Mouse (Mus musculus) CD8-positive naive resting alpha-beta T cell, adult 2 months (primary cell): Measurements from ENCODE around the gene Htr3a.

Experiments
- DNase-seq, 2 experiments: peaks; one replicate each; pipeline ENCODE4 v3.0.0; 2022; ENCODE audit warnings: low read depth in 2 of 2, low spot score in 2 of 2

Gene Htr3a

DNA sequence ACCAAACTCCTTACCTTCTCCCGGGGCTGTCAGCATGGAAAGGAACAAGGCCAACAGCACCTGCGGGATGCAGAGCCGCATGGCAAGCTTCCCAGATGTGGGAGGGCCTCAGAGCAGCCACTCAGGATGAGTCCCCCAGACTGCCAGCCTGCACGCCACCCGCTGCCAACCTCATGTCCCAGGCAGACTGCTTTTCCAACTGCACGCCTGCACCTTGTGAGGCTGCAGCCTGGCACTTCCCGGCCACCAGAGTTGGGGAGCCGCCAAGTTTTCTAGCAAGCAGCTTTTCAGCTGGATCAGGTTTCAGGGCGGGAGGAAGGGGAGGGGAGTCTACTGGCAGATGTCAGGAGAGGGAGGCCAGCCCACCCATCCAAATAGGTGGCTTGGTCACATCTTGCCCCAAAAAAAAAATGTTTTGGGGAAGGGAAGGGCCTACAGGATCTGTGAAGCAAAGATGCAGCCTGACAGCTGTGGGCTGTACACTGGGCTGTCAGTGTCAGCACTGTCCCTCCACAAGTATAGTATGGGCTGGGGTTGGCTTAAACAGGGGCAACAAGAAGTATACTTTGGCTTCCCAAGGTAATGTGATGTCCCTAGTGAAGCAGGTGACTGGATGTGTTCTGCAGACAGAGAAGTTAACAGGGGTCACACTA lies at the start of gene Htr3a:
Gene Htr3a (minus strand): TSS at position 215 of the 653 bp plus-strand sequence.
- no peak for DNase-seq

DNA sequence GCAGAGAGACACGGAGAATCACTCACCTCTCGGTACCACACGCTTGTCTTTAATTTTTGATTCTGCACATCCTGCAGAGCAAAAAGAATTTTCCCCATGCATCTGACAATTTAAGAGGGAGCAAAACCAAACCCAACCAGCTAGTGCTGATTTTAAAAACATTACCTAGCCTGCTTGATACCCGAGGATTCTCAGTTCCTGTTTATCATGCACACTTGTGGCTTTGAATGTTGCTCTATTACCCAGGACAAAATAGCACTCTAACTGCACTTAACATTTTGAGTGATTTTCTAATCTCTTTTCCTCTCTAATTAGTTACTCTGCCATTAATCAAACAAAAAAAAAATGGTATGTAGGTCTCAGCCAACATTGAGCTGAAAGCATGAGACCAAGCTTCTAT lies 36.7 kb upstream of the Htr3a start:
- no peak for DNase-seq

DNA sequence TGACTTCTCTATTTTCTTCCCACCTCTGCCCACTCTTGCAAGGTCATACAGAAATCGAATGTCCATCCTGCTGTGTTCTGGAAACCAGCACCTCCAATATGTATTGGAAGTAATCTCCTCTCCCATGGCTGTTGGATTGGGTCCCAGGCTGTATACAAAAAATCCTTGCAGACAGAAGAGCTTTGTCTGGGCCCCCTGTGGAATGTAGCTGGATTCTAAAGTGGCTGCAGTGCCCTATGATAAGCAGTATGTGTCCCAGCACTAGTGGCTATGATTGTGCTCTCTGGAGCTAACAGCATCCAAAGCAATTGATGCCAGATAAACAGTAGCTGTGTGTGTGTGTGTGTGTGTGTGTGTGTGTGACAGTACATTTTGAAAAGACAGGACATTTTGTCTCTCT lies 31.4 kb upstream of the Htr3a start:
- no peak for DNase-seq

DNA sequence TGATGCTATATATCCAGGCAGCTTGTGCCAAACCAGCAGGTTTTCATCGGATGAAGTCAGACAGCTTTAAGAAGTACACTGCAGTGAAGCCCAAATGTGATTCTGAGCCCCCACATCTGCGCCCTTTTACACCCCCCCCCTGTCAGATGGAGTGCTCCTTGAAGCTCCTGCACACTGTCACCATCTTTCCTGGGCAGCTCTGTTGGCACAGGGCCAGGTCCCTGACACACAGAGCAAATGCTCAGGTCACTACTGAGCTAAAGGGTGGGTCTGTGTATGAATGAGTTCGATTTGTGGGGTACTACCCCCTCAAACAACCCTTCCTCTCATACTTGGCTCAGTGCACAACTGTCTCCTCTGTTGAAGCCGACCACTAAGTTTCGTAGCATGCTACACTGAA lies 18.5 kb upstream of the Htr3a start:
- no peak for DNase-seq

DNA sequence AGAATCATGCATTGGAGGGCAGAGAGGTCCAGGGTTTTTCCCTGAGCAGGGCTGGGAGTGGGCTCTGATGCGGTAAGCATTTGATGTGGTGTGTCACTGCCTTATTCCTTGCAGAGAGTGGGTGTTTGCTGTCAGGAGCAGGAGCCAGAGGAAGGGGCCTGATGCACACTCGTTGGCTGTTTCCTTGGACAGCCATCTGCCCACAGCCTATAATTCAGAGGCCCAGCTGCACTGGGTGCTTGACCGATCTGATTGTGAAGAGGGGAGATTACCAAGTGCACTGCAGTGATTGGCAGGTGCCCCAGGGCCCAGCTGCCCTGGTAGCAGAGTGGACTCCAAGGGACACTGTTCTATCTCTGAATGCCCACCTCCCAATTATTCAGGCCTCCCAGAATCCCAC lies 17.9 kb upstream of the Htr3a start:
- DNase-seq, result no peak

DNA sequence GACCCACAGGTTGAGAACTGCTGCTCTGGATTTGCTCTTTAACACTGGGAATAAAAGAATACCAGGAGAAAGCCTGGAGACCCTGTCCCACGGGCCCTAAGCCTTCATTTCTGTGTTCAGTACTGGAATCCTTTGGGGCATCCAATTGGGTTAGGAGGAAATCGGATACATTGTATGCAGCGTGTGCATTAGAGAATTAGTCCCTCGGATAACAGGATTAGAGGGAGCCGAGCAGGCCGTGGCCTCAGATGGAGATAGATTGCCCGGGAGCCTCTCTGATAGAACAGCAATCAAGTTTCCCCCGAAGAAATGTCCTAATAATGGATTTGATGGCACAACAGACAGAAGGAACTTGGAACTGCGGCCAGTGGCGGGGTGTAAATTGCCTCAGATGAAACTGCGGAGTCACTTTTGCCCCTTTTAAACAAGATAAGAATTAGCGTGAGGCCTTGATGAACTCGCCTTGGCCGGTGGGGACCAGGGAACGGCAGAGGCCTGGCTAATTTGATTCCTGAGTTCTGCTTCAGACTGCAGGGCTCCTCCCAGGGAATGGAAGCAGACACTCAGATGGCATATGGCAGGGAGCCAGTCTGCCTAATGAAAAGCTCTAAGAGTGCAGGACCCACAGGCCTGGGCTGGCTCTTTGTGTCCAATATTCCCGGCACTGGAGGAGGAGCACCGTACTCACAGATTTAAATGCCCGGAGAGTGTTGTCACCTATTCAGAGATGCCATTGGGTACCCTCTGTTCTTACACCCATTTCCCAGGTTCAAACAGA lies 5.3 kb upstream of the Htr3a start:
- no peak for DNase-seq

DNA sequence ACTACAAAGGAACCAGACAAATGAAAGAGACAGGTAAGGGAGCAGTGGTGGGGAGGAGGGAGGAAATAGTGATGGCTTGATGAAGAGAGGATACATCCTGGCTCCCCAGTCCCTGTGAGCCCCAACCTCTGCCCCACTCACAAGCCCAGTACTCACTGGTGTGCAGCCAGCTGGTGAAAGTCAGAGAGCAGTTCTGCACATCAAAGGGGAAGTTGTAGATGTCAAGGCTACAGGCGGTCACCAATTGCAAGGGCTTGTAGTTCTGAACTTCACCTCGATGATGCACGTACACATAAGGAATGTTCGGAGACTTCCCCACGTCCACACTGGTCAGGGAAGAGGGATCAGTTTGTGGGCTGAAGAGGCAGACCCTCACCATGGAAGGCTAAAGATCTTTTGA lies 6.5 kb downstream of the Htr3a start:
- no peak for DNase-seq

DNA sequence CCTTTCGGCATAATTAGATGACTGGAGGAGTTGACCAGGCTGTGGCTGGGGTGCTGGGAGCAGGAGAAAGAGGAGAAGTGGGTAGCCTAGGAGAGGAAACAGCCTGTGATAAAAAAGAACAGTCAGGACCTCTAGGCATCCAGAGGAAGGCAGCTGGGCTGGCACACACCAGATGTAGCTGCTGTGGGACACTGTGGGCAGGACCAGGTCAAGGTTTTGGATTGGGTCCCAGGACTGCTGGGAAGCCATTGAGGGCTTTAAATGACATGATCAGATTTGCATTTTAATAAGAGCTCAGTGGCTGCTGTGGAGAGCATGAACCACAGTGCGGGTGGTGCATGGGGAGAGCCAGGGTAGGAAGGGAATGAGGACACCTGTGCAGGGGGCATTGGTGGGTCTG lies 7.1 kb downstream of the Htr3a start:
- DNase-seq, result no peak

DNA sequence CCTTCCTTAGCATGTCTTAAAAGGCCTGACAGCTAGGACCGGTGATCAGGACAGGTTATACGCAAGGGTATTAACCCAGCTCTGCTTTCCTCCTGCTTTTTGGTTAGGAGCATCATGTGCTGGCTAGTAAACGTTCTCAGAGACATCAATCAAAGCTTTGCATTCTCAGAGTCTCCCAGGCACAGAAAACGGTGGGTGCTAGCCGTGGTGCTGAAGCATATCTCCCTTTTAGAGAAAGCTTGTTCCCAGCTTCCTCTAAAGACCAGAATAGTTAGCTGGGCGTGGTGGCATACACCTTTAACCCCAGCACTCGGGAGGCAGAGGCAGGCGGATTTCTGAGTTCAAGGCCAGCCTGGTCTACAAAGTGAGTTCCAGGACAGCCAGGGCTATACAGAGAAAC lies 12.3 kb downstream of the Htr3a start:
- no peak for DNase-seq

DNA sequence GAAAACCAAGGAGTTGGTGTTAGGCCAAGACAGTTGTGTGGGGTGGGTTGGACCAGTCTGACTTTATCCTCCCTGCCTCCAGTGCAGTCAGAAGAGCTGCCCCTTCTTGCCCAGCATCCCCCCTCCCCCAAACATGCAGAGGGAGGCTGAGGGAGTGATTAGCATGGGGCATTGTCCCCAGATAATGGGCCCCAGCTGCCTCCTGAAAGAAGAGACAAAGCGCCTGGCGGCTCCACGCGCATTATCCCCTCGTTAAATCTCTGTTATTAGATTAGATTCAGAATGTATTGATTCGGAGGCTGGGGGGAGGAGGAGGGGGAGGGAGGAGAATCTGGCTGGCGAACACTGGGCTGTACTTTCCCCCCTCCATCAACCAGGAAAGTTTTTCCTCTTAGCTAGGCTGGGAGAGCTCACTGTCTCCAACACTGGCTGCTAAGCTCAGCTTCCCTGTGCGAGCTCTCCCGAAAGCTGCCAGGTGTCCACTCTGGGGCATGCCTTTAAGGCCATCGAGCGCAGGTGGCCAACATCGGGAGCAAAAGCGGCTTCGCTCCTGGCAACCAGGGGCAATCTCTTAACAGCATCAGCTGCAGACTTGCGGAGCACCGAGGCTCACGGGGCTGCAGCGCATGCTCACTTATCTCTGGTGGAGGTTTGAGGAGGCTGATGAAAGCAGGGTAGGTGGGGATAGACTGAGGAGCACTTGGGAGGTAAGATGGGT lies 14.9 kb downstream of the Htr3a start:
- DNase-seq, result no peak

DNA sequence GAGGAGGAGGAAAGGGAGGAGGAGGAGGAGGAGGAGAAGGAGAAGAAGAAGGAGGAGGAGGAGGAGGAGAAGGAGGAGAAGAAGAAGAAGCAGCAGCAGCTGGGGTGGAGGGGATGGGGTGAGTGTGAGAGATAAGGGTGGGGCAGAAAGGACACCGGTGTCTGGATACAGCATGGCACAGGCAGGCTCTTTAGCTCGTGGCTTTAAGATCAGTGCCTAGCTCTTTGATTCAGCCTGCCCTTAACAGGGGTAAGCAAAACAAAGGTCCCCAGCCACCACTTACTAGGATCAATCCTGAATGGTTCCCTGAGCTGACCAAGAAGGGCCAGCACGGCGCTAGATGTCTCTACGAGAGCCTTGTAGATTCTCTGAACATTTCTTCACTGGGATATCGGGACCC lies 16.1 kb downstream of the Htr3a start:
- no peak for DNase-seq

DNA sequence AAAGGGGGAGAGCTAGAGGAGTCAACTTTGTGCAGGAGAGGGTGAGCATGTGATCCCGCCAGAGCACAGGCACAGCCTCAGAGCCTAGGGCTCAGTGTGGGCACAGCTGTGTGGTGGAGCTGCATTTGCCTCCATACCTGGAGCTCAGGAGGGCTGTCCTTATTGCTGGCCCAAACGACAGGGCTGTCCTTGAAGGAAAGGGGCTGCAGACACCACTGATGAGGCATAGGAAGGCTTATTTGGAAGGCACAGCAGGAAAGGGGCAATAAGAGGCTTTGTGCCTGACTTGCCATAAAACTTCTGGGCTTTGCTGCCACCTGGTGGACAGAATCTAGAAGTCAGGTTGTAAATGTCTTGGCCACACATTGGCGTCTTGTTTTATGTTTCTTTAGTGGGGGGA lies 16.9 kb downstream of the Htr3a start:
- peak; percentile 32 to 47 for DNase-seq

DNA sequence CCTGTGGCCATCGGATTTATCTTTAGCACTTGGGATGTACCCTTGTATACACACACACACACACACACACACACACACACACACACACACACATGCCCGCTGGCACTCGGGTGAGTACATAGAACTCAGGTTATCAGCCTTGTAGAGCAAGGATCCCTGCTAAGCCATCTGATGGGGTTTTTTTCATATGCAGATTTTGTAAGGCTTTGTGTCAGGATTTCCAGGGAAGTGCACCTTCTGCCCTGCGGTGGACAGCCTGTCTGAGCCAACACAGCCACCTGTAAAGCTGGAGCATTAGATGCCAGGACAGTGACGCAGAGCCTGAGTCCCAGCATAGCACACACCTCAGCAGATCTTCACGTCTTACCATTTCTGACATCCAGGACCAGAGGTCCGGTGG lies 21.8 kb downstream of the Htr3a start:
- DNase-seq, result no peak

DNA sequence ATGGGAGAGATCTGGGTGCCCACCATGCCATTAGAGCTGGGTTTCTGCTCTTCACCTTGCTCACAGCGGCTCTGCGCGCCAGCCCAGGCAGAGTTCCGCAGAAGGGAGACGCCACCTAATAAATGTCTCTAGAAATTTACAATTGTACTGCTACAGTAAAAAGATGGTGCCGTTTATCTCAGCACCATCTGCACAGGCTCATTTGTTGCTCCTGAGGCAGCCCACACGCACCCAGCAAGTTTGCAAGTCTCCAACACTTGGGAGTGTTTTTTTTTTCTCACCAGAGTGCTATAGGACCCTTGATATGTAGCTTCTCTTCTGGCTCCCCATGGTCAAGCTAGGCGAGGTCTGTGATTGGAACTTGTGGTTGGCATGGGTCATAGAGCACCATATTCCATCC lies 38.0 kb downstream of the Htr3a start:
- DNase-seq, result no peak

DNA sequence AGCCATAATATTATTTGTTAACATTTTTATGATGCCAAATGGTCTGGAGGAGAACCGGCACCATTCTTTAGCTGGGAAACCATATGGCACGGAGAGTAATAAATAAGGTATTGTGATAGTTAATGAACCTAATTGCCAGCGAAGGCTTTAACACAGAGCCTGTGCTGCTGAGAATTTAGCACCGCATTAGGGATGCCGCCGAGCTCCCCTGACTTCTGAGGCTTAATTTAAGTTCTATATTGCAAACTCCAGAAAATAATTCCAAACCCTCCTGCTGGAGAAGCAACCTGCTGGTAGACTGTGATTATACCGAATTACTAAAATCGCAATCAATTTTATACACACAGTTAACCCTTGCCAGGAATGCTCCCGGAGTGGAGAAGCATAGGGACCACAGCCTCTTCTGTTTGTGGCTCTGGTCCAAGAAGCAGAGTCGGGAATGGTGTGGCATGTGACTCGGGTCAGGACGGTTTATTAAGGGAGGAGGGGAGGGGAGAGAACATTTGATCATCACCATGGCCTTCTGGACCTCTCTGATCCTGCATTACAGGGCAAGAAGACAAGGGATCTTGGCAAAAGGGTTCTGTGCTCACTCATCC lies 44.3 kb downstream of the Htr3a start:
- no peak for DNase-seq

DNA sequence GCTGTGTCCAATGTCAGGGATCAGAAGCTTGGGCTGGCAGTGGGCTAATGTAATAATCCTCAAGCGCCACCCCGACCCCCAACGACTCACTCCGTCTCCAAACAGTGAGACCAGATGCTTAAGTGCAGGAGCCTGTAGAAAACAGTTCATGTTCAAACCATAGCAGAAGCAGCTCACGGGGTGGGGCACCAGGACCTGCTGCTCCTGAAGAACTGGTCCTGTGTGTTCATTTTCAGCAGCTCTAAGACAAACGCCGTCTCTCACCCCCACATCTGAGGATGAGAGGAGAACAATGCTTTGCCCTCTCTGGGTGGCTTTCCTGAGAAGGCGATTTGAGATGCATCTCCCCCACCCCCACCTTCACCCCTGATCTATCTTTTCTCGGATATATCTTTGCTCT lies 45.7 kb downstream of the Htr3a start:
- no peak for DNase-seq

DNA sequence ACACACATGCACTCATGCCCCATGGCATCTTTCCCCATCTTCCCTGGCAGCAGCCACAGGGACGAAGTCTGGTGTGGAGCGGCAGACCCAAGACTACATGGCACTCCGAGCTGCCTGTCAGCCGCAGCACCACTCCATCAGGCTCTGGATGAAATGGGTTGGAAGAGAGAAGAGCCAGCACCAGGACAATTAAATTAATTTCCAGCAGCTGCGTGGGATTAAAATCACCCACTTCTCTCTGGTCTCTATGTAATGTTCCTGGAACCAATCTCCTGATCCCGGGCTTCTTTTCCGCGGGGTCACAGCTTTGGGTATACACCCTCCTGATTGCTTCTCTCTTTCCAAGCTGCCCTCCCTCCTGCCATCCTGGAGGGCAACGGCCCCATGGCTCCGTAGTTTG lies 49.4 kb downstream of the Htr3a start:
- no peak for DNase-seq

DNA sequence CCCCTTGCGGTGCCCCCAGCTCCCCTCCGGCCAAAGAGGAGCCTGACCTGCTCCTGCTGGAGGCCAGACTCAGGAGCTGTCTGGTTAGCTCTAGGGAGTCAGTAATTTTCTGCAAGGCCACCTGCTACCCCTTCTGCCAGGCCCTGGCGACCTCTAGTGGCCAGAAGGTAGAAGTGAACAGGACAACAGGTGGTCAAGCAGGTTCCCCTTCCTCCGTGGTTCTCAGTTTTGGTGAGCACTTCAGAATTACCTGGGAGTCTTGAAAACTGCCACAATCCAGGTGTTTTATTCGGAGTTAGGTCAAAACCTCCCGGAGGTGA lies 50.4 kb downstream of the Htr3a start:
- DNase-seq, result peak; percentile 35 to 40

DNA sequence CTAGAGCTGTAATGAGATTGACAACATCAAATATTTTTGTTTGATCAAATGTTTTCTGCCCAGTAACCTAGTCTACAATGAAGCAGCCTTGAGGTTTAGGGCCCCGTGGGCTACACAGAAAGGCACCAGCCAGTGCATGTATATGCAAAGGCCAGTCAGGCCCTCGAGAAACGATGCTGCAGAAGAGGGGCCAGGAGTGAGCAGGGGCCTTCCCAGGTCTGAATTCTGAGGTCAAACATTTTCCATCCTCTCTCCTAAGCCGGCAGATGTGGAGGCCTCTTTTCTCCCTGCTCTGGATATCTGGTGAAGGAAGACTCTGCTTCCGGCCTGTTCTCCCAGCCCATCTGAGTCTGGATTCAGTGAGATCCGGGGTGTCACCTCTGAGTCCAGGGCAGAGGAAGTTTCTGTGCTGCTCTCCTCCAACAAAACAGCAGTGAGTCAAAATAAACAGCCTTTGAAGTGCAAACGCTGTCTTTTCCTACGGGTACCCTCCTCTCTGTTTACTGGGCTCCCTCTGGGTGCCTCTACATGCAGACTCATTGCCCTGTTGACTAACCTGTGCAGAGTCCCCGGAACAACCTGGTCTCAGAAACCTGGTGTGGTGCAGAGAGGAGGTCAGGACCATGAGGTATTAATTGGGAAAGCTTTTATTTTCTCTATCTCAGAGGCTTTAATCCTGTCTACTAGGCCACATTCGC lies 50.9 kb downstream of the Htr3a start:
- no peak for DNase-seq

DNA sequence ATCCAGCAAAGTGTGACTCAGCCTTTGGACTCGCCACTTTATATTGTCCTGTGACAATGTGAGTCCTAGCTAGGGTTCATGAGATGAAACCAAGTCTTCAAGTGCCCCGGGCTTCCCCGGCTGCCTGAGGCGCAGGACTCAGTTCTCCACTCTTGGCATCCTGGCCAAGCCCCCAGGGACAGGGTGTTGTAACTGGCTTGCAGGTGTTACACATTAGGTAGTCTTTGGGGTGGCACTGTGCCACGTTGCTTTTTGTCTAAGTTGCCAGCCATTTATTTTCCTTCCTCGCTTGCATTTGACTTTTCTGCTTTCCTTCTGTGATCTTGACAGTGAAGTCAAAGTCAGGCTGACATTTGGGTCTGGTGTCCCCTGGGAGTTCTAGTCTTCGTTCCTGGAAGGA lies 53.0 kb downstream of the Htr3a start:
- no peak for DNase-seq

DNA sequence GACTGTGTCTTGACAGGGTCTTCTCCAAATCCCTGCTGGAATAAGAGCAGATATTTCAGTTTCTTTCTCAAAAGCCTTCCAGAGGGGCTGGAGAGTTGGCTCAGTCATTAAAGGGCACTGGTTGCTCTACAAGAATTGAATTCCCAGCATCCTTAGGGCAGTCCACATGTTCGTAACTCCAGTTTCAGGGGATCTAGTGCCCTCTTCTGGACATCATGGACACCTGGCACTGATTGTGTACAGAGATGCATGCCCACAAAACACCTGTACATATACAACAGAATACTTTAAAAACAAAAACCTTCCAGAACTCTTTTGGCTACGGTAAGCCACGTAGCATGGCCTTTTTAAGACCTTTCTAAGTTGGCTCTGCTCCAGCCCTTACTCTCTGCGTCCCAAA lies 54.7 kb downstream of the Htr3a start:
- no peak for DNase-seq

DNA sequence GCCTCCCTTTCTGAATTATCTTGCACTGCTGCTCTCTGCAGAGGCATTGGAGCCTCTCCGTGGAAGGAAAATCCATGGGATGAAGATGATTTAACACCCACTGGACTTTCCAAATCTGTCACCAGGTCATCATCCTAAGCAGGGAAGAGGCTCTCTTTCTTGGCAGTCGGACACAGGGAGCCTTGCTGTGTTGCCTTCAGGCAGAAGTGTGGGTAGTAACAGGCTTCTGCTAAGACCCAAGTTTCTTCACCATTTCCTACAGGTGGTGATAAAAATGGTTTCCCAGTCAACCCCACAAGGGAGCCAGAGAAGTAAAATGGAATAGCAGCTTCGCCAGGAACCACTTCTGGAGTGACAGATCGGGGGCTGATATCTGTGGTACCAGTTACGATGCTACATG lies 61.4 kb downstream of the Htr3a start:
- DNase-seq, result no peak
